Mouse (Mus musculus) kidney, postnatal 36 days (tissue): ENCODE measurements around the gene Hspb3.

Experiments used
- DNase-seq, 2 experiments: peaks; one replicate each; pipeline ENCODE4 v3.0.0; 2021 to 2022; ENCODE audit warnings: mixed read lengths in 2 of 2

Gene Hspb3

GRCm38 (mm10) chr13:113663151-113663779 is at the start of gene Hspb3:
Hspb3 (minus strand) TSS chr13:113663676.
- DNase-seq: no peak

DNA sequence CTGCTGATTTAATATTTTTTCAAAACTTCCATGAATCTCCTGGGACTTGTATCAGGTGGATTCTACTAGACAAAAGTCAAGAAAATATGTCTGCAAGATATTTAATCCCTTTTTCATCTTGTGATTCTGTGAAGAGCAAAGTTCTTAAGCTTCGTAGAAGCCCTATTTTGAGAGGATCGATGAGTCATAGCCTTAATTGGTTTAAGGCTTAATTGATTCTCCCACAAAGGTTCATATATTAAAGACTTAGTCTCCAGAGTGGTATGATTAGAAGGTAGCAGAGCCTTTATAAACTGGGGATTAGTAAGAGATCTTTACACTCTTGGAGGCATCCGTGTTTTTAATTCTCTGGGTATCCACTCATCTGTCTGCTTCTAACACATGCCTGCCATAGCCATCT is 49.7 kb upstream of the Hspb3 start:
- no peak for DNase-seq

GRCm38 (mm10) chr13:113706183-113706582 is 42.7 kb upstream of the Hspb3 start:
- no peak for DNase-seq

DNA sequence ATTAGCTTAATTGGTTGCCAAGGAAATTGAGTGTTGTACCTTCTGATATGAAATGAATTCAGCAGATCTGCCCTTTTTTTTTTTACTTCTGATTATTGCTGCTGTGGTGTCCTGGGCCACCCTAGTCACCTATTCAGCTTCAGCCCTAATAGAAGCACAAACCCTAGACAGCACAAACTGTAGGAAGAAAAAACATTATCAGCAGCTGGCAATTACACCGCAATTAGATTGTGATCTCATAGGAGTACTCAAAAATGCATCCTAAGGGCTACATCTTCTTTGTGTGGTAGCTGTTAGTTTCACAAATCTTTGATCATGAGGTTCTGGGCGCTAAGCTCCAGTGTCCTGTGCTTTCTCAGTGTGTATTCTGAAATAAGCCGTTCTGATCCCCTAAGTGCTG is 37.7 kb upstream of the Hspb3 start:
- no peak for DNase-seq

GRCm38 (mm10) chr13:113699928-113700327 is 36.5 kb upstream of the Hspb3 start:
- no peak for DNase-seq

- DNase-seq: no peak
Observed at GRCm38 (mm10) chr13:113699415-113699873, 36.0 kb upstream of the Hspb3 start.

- peak; percentile 15 to 24 for DNase-seq
Observed at GRCm38 (mm10) chr13:113696838-113697321, 33.4 kb upstream of the Hspb3 start.

DNA sequence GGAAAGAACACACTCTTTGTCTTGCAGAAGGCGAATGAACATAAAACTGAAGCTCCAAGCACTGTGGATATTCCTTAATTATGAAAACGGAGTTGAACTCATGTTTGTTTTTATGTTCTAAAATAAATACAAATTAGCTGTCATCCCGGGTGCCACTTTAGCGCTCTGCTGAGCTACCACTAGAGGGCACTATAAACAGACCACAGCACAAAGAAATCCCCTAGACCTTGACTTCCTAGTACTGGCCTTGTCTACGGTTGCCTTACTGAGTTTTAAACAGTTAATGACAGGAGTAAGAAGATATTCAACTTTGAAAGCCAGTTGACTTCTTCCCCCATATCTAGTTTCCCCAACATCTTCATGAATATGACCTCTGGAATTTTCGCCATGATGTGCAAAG is 29.9 kb upstream of the Hspb3 start:
- DNase-seq: peak; percentile 56 to 63

DNA sequence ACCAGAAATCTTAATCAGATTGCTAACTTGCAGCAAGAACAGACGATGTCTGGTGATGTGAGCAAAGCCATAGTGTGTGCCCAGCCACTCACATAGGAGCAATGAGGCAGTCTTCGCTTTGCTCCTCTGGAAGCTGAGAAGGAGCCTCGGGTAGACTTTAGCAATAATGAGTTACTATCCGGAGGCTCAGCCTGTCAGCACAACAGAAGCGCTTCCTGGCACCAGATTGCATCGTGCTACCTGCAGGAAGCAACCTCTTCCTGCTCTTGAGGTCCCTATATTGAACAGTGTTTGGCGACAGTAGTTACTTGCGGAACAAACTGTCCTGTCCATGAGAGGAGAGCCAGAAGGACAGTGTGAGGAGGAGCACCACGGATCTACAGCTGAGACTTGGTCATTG is 28.2 kb upstream of the Hspb3 start:
- no peak for DNase-seq

- DNase-seq: no peak
Observed at GRCm38 (mm10) chr13:113689883-113690282, 26.4 kb upstream of the Hspb3 start.

GRCm38 (mm10) chr13:113686691-113687121 is 23.2 kb upstream of the Hspb3 start:
- DNase-seq: peak; percentile 48 to 59

DNA sequence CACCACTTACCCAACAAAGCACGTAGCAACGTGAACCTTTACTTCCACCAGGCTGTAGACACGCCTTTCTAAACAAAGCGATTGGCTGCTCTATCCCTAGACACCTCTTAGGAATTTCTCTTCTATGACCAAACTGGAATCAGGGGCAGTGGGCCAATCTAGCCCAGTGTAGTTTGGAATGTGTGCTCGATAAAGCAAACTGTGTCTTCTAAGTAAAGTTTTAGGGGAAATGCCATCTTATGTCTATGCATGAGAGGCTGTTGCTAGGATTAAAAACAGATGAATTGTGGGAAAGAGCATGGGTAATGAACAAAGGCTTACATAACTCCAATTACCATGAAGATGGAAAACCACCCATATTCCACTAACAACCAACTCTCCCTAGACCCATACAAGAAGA is 19.3 kb upstream of the Hspb3 start:
- DNase-seq: no peak

DNA sequence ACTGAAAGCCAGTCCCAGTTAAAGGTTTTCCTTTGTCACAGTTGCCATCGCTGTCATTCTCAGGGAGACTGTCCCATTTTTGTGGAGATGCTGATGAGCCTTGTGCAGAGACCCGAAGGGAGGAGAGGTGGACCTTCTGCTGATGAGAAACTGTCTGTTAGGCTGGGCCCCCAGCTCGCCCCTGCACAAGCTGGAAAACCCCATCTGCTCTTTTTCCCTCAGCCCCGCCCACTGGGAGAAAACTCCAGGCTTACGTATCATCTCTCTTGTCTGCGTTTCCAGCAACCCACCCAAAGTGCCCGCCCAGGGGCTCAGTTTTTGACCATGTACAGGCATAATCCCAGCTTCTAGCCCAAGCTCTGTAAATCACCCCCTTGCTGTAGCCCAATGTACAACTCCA is 17.2 kb upstream of the Hspb3 start:
- DNase-seq: no peak

DNA sequence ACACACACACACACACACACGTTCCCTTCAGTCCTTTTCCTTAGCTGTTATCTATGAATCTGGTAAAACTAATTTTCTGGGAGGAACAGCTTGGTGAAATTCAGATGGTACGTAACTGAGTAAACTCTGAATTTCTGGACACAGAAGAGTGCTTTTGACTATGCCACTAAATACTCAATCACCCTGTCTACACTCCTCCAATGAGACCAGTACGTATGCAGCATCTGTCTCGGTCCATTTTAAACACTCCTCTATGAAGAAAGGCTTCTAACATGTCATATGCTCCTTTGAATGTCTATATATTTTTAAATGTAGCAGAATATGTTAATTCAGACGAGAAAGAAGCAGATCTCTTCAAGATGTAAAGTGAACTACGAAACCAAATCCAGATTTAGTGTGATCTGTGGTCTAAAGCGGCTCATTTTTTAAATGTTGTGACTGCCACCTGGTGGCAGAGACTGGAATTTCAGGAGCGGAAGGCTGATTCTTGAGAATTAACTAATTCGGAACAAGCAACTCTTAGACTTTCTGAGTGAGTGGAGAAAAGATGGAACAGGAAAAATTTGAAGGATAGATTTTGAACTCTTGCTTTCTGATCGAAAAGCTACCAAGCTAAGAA is 6.1 kb upstream of the Hspb3 start:
- DNase-seq: peak; percentile 47 to 82

GRCm38 (mm10) chr13:113663883-113664282 is 407 bp upstream of the Hspb3 start:
- no peak for DNase-seq

- no peak for DNase-seq
Observed at GRCm38 (mm10) chr13:113661826-113662271, 1.6 kb downstream of the Hspb3 start.

DNA sequence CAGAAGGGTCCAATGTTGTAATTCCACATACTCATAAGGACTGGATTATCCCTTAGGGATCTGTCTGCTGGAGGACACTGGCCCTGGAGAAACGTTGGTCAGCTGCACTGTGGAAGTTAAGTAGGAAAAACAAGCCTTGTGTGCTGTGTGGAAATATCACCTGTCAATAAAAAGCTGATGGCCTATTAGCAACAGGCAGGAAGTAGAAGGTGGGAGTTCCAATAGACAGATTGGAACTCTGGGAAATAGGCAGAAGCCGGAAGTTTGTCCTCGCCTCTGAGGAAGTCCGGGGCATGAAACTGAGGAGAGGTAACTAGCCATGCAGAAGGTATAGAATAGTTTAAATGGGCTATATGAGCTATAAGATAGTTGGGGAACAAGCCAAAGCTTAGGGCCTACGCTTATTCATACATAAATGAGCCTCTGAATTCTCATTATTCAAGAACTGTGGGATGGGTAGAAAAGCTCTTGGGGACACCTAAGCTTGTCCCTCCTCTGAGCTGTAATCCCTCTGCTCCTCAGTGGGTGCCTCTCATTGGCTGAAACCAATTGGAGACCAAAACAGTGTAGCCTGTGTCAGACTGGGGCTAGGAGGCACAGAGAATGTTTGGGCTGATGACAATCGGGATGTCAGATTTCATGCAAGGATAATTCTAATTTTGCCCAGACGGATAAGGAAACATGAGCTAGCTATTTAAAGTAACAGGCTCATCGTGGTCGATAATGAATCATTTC is 2.7 kb downstream of the Hspb3 start:
- DNase-seq: no peak

GRCm38 (mm10) chr13:113657204-113657603 is 6.3 kb downstream of the Hspb3 start:
- DNase-seq: no peak

GRCm38 (mm10) chr13:113656639-113657038 is 6.8 kb downstream of the Hspb3 start:
- DNase-seq: no peak

GRCm38 (mm10) chr13:113655511-113655910 is 8.0 kb downstream of the Hspb3 start:
- DNase-seq: no peak

DNA sequence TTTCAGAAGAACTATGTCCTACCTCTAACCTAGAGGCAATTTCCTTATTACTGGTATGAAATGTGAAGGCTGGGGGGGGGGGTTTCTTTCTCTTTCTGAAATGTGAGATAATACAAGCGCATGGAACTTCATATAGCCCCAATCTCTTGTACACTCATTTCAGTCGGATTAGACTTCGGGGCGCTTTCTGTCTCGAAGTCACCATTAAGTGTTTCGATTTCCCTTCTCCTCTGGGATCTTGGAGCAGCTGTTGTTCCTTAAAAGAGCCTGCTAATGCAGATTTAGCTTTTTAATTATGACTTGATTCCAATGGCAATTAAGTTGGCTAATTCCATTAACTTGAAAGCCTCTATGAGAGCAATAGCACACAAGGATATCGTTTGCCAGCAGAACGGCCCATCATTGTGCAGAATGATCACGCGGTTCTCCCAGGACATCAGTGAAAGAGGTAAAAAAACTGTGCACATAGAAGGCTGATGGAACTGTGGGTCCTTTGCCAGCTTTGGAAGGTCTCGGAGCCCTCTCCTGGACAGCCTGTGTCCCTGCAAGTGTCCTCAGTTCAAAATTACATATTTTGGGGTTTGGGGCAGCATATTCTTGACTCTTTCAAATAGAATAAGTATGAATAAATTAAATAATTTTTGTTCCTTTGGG is 22.4 kb downstream of the Hspb3 start:
- peak; percentile 13 to 32 for DNase-seq

DNA sequence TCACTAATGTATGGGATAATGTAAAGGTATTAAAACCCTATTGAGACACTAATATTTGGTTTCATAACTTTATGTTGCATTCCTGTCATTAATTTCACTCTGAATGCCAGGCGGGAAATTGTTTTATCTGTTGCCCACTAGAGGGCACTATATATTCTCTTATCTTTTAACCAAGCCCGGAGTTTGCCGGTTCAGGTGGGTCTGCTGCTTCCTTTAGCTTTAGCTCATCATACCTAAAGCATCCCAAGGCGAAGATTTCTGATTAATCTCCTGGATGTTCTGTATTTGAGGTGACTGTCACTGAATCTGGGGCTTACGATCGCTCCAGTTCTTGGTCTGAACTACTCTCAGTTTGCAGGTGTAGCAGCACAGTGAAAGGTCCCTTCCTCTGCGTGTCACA is 24.6 kb downstream of the Hspb3 start:
- peak; percentile 30 for DNase-seq

GRCm38 (mm10) chr13:113635799-113636222 is 27.7 kb downstream of the Hspb3 start:
- DNase-seq: no peak
